Mouse (Mus musculus) heart, postnatal 10 days (tissue): ENCODE measurements around the gene Pcx. TPM values are rescaled to one million over a fixed set of nuclear protein-coding genes. Genes with fewer than 3 reads are reported as not detected.
A peak's percentile ranks its signal among the peaks of the same experiment; 100 is the strongest.

Experiments
- DNase-seq, 2 experiments: peaks; one replicate each; pipeline ENCODE4 v3.0.0; 2021
- intact Hi-C: fragments of 180-260 bp; cut with DNase I; formaldehyde crosslinking; loops from one replicate; pipeline ENCODE4 v1.15.1; 2025
- total RNA-seq, 2 experiments: library from RNA; stranded (reverse); gene quantifications; 2 replicates each; pipeline ENCODE4 v1.2.3; 2021

The Pcx gene
- total RNA-seq, 2 experiments from 2014 or later = 7.1 to 22.9 TPM

DNA sequence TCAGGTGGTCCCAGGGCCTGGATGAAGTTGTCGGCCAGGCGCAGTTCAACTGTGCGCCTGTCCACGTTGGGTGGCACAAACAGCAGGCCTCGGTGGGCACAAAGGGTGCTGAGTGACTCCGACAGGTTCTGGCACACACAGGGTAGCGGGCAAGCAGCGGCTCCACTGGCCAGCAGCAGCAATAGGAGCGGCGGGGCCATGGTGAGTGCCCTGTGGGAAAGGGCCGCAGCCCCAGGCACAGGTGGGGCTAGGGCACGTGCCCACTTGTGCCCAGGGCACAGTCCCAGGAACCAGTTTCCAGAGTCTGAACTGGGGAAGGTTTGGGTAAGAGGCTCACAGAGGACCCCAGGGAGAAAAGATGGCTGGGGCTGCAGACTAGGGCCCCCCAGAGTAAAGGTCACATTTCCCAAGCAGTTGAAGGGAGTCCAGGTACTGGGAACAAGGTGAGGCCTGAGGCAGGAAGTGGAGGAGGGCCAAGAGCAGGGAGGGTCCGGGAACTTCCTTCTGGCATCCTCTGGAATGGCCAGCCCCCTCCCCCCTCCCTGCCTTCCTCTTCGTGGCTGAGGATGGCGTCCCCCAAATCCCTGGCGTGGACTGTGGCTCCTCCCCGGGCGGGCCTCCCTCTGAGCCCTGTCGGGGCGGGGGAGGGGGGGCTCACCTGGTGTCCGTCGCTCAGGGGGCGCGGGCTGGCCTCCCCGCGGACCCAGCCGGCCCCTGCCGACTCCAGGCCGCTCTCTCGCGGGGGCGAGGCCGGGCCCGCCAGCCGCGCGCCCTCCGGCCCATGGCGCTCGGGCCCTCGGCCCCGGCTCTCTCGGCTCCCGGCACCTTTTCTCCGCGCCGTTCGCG is 104.3 kb downstream of the Pcx start:
- intact Hi-C loops = no loop called here
- no peak for DNase-seq

DNA sequence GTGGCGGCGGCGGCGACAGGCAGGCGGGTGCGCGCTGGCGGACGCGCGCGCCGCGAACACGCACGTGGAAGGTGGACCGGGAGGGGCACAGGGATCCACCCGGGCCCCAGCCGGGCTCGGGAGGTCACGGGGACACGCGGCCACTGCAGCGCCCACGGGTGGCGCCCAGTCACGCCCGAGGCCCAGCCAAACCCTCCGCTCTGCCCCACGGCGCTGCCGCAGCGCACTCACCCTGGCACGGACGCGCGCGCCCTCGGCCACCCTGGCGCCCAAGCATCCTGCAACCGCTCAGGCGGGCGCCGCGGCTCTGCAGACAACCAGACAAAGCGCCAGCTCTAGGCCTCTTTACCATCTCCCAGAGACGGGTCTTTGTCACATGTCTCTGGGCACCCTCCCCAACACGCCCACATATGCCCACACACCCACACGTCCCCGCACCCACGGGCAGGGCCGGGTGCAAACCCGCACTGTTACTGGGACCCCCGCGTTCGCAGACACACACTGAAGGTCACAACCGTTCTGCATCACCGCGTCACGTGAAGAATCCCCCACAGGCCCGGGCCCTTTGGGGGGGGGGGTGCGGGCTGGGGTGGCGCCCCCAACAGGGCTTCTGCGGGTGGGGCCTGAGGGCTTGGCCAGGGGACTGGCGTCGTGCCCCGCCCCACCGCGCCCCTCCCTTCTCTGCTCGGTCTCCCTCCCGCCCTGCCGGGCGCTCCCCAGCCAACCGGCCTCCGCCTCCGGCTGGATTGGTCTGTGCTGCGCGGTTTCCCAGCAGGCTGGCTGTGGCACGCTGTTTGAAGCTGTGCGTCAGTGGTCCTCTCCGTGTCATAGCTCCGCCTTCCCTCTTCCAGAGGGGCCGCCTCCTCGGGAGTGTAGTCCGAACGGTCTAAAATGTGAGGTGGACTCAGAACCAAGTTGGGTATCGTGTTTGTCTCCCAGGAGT is 105.2 kb downstream of the Pcx start, which contains the start of gene Lrfn4:
Gene Lrfn4, minus strand, starts transcription at position 517 of the 943 bp plus-strand sequence.
- peak; percentile 88 to 90 for DNase-seq
- intact Hi-C loops = no loop called here

DNA sequence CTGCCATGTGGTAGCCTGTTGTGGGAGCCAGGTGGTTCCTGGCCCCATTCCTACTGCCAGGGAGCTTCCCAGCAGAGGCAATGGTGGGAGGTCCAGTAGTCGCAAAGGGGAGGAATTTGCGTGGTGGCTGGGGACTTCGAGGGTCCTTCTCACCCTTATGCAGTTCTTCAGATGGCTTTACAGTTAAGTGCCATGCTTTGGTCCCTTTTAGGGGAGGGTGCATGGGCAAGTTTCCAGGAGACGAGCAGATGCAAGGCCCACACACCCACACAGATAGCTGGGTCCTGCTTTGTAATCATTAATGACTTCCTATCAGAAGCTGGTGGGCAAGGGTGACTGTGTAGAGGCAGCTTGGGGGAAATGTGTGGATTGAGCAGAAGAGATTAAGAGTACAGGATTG is 106.3 kb downstream of the Pcx start:
- DNase-seq = no peak
- intact Hi-C loops = no loop called here

DNA sequence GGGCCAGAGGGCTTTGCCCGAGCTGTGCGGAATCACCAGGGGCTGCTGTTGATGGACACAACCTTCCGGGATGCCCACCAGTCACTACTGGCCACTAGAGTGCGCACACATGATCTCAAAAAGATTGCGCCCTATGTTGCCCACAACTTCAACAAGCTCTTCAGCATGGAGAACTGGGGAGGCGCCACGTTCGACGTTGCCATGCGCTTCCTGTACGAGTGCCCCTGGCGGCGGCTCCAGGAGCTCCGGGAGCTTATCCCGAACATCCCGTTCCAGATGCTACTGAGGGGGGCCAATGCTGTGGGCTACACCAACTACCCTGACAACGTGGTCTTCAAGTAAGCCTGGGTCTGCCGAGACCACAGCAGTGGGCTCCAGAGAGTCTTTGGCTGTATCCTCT is 107.9 kb downstream of the Pcx start:
- intact Hi-C loops = no loop called here

DNA sequence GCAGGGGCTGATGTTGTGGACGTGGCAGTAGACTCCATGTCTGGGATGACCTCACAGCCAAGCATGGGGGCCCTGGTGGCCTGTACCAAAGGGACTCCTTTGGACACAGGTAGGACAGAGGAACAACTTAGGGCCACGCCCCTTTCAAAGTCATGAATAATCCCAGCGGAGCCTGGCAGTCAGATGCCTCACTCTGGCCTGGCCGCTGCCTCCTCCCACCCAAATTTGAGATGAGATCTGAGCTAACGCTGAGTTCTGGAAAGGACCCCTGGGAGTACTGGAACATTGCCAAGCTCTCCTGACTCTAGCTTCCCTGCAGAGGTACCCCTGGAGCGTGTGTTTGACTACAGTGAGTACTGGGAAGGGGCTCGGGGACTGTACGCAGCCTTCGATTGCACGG is 109.2 kb downstream of the Pcx start:
- intact Hi-C loops = no loop called here
- DNase-seq = no peak

More for the DNA sequence above, 107.9 kb downstream of the Pcx start:
- no peak for DNase-seq

DNA sequence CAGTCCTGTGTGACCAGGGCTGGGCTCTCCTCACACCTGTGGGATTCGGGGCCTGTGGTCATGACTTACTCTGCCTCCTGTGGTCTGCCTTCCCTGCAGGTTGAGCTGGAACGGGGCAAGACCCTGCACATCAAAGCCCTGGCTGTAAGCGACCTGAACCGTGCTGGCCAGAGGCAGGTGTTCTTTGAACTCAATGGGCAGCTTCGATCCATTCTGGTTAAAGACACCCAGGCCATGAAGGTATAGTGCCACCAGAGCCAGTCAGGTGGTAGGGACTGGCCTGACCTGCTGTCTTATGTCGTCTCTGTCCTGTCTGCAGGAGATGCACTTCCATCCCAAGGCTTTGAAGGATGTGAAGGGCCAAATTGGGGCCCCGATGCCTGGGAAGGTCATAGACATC is 110.4 kb downstream of the Pcx start:
- DNase-seq = no peak
- intact Hi-C loops = no loop called here

DNA sequence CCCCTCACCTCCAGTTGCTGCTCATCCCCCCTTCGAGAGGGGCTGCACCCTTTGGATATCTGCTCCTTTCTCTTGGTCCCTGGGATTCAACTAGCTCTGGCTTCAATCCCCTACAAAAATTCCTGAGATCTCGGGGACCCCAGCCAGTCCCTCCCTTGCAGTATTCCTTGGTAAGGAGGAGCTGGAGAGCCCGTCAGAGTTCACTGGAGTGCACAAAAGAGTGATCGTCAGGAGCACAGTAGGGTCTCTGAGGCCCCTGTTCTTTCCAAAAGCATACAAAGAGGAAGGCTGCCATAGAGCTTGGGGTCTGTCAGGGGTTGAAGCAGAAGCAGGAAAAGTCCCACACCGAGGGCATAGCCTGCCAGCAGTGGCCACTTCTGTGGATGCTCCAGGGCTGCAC is 112.5 kb downstream of the Pcx start:
- intact Hi-C loops = no loop called here
- no peak for DNase-seq

DNA sequence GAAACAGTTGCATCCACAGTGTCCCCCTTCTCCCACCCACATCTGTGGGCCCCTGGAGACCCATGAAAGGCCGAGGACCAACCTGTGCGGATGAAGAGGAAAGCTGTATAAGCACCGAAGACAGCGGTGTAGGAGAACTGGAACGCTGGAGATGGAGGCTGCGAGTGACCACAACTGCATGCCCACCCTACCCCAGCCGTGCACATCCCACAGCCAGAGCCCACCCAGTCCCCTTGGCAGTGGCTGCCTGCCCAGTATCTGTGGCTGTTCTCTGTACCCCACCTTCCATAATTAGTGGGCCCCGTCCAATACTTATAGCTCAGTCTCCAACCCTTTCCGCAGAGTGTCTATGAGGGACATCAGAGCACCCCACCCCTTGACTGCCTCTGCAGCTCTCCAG is 113.1 kb downstream of the Pcx start:
- intact Hi-C loops = no loop called here
- no peak for DNase-seq

DNA sequence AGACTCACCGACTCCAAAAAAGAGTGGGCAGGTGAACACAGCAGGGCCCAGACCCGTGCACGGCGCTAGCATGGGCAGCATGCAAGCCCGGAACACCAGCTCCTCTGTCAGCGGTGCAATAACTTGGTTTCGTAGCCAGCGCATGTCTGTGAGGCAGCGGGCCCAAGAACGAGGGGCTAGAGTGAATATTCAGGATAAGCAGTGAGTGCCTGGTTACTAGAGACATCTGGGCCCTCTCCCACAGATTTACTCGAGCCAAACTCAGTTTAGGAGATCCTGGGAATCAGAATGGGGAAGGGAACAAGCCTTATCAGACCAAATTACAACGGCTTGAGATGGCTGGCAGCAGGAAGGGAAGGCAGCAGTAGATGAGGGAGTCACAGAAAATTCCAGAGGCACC is 113.7 kb downstream of the Pcx start:
- DNase-seq = no peak
- intact Hi-C loops = no loop called here

DNA sequence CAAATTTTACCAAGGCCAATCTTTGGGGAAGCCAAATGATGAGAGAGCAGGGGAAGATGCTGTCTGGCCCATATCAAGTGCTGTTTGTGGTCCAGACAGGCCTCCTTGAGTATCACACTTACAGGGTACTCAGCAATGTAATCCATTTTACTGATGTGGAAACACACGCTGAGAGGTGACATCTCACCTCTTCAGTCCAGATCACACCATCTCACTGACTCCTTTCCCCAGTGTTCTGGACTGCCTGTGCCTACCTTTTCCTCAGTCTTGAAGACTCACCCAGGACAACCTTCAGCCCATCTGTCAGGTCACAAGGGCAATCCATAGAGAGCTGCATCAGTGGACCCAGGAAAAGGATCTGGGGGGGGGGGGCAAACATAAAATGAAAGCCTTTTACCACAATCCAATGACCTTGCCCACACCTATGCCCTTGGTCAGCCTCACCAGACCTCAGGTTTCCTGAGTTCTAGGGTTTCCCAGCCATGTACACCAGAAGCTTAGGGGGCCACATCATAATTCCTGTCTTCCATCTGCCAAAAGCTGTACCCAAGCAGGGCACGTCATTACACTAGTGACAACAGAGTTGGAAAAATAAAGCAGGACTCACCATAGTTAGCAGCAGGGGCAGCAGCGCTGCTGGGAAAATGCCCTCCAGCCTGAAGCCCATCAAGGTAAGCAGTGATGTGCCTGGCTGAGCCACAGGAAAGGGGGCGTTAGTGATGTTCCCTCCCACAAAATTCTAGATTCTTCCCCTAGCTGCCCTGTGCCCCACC is 114.3 kb downstream of the Pcx start:
- intact Hi-C loops = loop anchor here (5.0 kb wide), 4 partner anchors 127 to 338 kb away; partner anchors contain the start of genes 2010003K11Rik, Bbs1, Ccdc87 and Ccs
- no peak for DNase-seq

DNA sequence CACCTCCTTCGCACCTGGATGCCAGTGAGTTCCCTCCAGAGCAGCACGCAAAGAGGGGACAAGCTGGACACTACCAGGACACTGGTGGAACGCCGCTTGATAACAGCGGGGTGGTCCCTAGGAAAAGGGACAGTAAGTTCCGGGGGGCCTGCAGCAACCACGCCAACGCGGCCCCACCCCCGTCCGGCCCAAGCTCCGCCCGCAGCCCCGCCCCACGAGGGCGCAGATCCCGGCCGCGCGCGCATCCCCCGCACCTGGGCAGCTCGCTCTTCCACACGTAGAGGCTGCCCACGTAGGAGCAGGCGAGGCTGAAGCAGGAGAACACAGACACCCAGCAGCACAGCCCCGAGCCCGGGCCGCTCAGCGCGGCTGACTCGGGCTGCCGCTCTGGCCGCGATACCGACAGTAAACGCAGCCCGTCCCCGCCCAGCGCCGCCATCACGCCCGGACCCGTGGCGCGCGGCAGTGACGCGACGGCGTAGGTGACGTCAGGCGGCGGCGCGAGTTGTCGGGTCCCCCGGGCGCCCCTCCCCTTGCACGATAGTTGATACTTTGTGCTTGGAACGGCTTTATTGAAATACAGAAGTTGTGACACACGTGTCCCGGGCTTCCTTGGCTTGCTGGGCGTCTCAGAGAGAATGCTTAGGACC is 115.0 kb downstream of the Pcx start, which contains the start of gene Rce1:
Gene Rce1, minus strand, starts transcription at position 463 of the 650 bp plus-strand sequence.
- peak; percentile 94 to 95 for DNase-seq
- intact Hi-C loops = loop anchor here (5.0 kb wide), 4 partner anchors 128 to 337 kb away; partner anchors contain the start of genes 2010003K11Rik, Bbs1, Ccdc87 and Ccs

DNA sequence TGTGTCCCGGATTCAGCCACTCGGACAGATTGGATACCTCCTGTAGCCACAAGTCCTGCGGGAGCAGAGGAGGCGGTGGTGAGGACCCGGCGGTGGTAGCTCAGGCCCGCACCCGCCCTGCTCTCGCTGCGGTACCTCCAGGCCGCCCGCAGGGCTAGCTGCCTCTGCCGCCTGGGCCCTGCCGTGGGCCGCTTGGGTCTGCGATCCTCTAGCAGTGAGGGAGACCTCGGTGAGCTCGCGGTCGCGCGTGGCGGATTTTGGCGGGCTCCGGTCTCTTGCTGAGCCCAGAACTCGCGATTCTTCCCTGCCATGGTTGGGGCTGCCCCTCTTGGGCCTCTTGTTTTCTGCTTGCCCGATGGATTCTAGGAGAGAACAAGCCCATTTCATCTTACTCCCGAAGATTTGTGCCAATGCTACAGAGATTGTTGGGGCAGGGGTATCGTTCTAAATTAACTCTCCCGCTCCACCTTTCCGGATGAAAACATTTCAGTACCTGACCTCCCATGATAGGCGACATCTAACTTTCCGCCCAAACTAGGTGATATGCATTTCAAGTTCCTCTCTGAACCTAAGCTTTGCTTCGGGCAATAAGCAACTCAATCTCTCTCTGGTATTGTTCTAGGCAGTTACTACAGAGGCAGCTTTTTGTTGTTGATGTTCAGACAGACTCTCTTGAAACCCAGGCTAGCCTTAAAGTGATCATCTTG is 115.7 kb downstream of the Pcx start:
- intact Hi-C loops = loop anchor here (5.0 kb wide), 4 partner anchors 129 to 336 kb away; partner anchors contain the start of genes 2010003K11Rik, Bbs1, Ccdc87 and Ccs

DNA sequence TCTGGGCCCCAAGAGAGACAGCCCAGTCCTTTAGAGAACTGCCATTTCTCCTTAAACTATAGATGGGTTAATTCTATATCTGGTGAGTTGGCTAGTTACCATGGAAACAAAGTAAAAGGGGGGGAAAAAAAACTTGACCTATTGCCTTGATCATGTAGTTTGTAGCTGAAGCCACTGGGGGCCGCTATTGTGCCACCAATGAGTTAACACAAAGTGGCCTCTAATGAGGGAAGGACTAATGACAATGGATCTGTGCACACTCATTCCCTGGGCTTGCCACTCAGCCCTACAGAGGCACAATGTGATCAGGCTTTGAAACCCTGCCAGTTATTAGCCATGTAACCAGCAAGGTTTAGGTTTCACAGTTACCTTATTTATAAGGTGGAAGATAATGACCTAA is 118.5 kb downstream of the Pcx start:
- intact Hi-C loops = loop anchor here (1.0 to 5.0 kb wide), 5 partner anchors 114 to 333 kb away; partner anchors contain the start of genes 2010003K11Rik, Bbs1, Ccdc87 and Ccs
- DNase-seq = peak; percentile 66 to 85

More for the DNA sequence above, 115.7 kb downstream of the Pcx start:
- DNase-seq = no peak

DNA sequence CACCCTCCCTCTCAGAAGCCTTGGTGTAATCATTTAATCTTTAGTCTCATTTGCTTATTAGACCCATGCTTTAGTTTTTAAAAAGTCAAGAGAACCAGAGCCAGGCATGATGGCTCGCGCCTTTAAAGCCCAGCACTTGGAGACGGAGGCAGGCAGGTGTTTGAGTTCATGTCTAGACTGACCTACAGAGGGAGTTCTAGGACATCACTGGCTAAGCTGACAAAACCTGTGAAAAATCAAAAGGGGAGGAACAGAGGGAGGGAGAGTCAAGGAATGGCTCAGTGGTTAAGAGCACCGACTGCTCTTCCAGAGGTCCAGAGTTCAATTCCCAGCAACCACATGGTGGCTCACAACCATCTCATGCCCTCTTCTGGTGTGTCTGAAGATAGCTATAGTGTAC is 125.7 kb downstream of the Pcx start:
- intact Hi-C loops = no loop called here
- DNase-seq = no peak

DNA sequence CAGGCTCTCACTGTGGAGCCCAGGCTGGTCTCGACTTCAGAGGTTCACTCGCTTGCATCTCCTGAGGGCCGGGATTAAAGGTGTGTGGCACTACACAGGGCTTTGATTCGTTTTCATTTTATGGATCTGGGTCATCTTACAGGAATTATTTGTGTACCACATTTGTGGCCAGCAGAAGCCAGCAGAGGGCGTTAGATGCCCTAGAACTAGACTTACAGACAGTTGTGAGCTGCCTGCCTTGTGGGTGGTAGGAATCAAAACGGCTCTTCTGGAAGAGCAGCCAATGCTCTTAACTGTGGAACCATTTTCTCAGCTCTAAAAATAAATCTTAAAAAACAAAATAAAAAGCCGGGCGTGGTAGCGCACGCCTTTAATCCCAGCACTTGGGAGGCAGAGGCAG is 134.0 kb downstream of the Pcx start:
- DNase-seq = no peak
- intact Hi-C loops = no loop called here

DNA sequence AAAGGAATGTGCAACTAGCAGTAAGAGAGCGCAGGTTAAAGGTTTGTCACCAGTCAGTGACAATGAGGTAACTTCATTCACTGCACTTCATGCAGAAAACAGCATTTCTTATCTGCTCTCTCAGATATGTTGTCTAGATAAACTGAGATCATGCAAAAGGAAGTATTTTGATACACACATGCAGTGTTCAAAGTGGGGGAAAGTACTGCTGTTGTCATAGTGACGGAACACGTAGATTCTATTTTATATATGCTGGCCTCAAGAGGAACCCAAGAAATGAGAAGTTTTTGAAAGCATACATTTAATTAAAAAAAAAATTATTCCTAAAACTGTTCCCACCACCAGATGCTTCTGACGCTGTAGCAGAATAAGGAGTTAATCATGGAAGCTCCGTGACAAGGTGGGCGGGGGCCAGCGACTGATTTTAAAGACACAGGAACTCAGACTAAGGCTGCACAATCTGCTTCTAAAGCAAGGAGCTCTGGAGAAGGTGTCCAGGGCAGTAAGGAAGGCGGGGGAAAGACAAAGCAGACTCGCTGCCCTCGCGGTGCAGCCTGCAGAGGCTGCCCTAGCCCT is 136.7 kb downstream of the Pcx start:
- no peak for DNase-seq
- intact Hi-C loops = no loop called here

DNA sequence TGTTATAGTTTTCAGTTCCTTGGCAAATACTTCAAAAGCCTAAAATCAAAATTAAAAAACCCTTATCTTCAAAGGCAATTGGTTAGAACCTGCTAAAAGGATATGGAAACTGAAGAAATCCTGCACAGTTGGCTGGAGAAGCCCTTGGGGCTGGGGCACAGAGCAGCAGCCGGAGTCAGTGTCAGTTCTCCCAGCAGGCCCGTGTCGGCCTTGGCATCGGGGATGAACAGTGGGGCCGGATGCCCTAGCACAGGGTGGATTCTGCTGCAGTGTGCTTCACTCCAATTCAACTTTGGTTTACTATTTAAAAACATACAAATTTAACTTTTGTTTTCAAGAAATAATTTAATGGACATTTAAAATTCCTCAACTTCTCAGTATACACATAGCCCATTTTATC is 147.9 kb downstream of the Pcx start:
- no peak for DNase-seq
- intact Hi-C loops = no loop called here

DNA sequence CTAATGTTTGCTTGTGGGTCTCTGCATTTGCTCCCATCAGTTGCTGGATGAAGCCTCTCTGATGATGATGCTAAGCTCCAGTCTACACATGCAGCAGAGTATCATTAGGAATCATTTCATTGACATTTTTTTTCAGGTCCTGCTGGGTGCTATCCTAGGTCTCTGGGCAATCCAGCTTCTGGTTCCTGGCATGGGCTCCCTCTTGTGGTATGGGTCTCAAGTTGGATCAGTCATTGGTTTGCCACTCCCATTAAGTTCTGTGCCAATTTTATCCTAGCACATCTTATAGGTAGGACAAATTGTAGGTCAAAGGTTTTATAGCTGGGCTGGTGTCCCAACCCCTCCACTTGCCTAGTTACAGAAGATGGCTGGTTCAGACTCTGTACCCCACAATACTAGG is 156.5 kb downstream of the Pcx start:
- DNase-seq = no peak
- intact Hi-C loops = no loop called here

DNA sequence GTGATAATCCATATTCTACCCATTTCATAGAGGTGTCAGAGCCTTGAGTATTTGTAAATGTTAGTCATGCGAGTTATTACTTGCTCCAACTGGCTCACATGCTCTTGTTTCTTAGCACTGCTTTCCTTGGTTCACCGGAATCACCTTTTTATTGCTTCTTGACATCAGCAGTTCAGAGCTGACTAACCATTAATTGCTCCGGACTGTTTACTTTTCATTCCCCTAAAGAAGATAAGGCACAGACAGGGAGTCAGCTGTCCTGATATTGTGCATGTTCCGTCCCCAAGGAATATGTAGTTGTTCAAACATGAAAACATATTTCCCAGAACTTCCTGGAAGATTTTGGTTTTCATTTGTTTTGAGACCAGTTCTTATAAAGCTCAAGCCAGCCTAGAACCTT is 160.5 kb downstream of the Pcx start:
- intact Hi-C loops = no loop called here
- no peak for DNase-seq
